In the genomic region with DNA sequence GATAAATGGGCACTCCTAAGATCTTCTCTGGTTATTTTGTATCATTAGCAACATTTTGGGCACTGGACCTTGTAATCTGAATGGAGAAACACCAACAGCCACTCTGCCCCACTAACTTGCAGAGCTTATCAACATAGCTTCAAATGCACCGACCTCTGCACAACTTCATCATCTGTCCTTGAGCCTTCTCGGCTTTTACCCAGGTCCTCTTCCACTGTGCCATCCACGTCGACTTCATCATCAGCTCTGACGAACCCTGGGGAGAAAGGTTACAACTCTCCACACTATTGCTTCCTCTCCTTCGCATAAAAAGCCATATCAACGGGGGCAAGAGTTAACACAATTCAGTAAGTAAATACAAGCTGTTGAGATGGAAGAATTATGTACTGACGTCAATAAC, we compare ENCODE assay signal across 8 mouse cellular contexts. TPM values are rescaled to one million over a fixed set of nuclear protein-coding genes. Genes with fewer than 3 reads are reported as not detected.
A peak's percentile ranks its signal among the peaks of the same experiment; 100 is the strongest.
DNase-seq lines count a peak whose midpoint lies in the region; ATAC-seq and TF ChIP-seq lines count a peak whose summit lies in the region.

No protein-coding gene starts in this region.

- no peaks in the 10 kb centered on the region for H3K27me3 ChIP-seq in forebrain, embryonic 11.5 days (ENCODE audit: control insufficient read depth, insufficient read depth, low read length)
- no peaks in the 10 kb centered on the region for H3K27me3 ChIP-seq in liver, embryonic 13.5 days

- peaks cover 28% of the 10 kb centered on the region for H3K4me1 ChIP-seq in forebrain, embryonic 11.5 days (replicated peaks; ENCODE audit: control insufficient read depth, insufficient read depth, low read length)
- peaks cover 69% of the 10 kb centered on the region for H3K4me1 ChIP-seq in liver, embryonic 13.5 days (replicated peaks)

- TF ChIP-seq CTCF in gastrocnemius, adult 2 months (IDR thresholded peaks at IDR 0.05), result no peak

- 11% methylated on average over 8 of the region's 8 CpGs for WGBS in forebrain, embryonic 11.5 days
- 3% methylated on average over 8 of the region's 8 CpGs for whole genome bisulfite sequencing in liver, embryonic 13.5 days (ENCODE audit: insufficient replicate concordance)

- H3K27ac ChIP-seq in gastrocnemius, adult 2 months, result peak overlapping the region; percentile 97
- H3K27ac ChIP-seq in forebrain, embryonic 11.5 days (ENCODE audit: low read depth, low read length), result no peak overlapping the region
- peak overlapping the region; percentile 83; the same call in 1 of the 2 replicates for H3K27ac ChIP-seq in liver, embryonic 13.5 days

- no peaks in the 10 kb centered on the region for H3K9me3 ChIP-seq in forebrain, embryonic 11.5 days (ENCODE audit: control insufficient read depth, low read length)
- no peaks in the 10 kb centered on the region for H3K9me3 ChIP-seq in liver, embryonic 13.5 days (replicated peaks)

- no peak for ATAC-seq in forebrain, embryonic 11.5 days (replicated peaks; ENCODE audit: low FRiP score)
- ATAC-seq in liver, embryonic 13.5 days (ENCODE audit: low read depth), result no peak
- no peak for ATAC-seq in megakaryocyte progenitor cell, adult 5-6 weeks (replicated peaks; ENCODE audit: poor library complexity)
- ATAC-seq in granulocyte monocyte progenitor cell, adult 5-6 weeks (replicated peaks; ENCODE audit: poor library complexity, severe bottlenecking), result no peak

- peak overlapping the region; percentile 97 for H3K4me2 ChIP-seq in forebrain, embryonic 11.5 days (ENCODE audit: low read depth, low read length, severe bottlenecking)
- peak overlapping the region; percentile 90 for H3K4me2 ChIP-seq in liver, embryonic 13.5 days

- peak overlapping the region; percentile 84 for H3K4me3 ChIP-seq in gastrocnemius, adult 2 months
- H3K4me3 ChIP-seq in forebrain, embryonic 11.5 days (ENCODE audit: low read depth, low read length), result peak overlapping the region; percentile 77
- peak overlapping the region; percentile 89 for H3K4me3 ChIP-seq in liver, embryonic 13.5 days (replicated peaks)

- peaks cover 16% of the 10 kb centered on the region for H3K36me3 ChIP-seq in forebrain, embryonic 11.5 days (ENCODE audit: control insufficient read depth, insufficient read depth, low read length)
- peaks cover 49% of the 10 kb centered on the region for H3K36me3 ChIP-seq in liver, embryonic 13.5 days

- intact Hi-C loops in gastrocnemius, adult 2 months (cut with DNase I), result loop anchor here (10.0 kb wide), 1 partner anchor 131 kb away; no protein-coding TSS in a partner anchor

- H3K9ac ChIP-seq in forebrain, embryonic 11.5 days (ENCODE audit: low read length), result peak overlapping the region; percentile 90
- peak overlapping the region; percentile 94 for H3K9ac ChIP-seq in liver, embryonic 13.5 days

- DNase-seq in gastrocnemius, adult 2 months, result no peak
- no peak for DNase-seq in gastrocnemius, adult 8-10 months (ENCODE audit: low spot score in 2 of 2)
- peak; percentile 28 for DNase-seq in CD4-positive helper T cell, adult 2 months (ENCODE audit: low read depth, low spot score)
- DNase-seq in forebrain, embryonic 11.5 days (ENCODE audit: low spot score), result no peak
- DNase-seq in liver, embryonic 13.5 days, result no peak
- no peak for DNase-seq in thymus, postnatal 36 days

RNA-seq across cellular contexts. Expression of a gene that starts 1.2 kb away (rescaled TPM):
- total RNA-seq in gastrocnemius, adult 2 months (2021), result 100 to 1,000 TPM; 108 to 149 TPM
- 100 to 1,000 TPM in 3 of 4 experiments, 10 to 100 TPM in 1; 97.1 to 109 (median 103) TPM for total RNA-seq in gastrocnemius, adult 8-10 months (2022)
- 429 and 475 TPM in 2 replicates for polyA plus RNA-seq in forebrain, embryonic 11.5 days (2014; fragmentation: Nextera tagmentation; extraction: Ambion mirVana)
- 327 and 424 TPM in 2 replicates for polyA plus RNA-seq in liver, embryonic 13.5 days (2015; fragmentation: Nextera tagmentation; extraction: Ambion mirVana)
- 925 and 968 TPM in 2 replicates for total RNA-seq in megakaryocyte progenitor cell, adult 5-6 weeks (2015)
- 1,272 and 1,450 TPM in 2 replicates for total RNA-seq in megakaryocyte progenitor cell, adult 5-6 weeks (2017)
- total RNA-seq in granulocyte monocyte progenitor cell, adult 5-6 weeks (2014; fragmentation: Nextera tagmentation), result 647 and 690 TPM in 2 replicates
- 1,472 and 1,643 TPM in 2 replicates for total RNA-seq in granulocyte monocyte progenitor cell, adult 5-6 weeks (2017)

RNA-seq across cellular contexts. Expression of a gene that starts 1.5 kb away (rescaled TPM):
- total RNA-seq in gastrocnemius, adult 2 months (2021), result 1 to 10 TPM; 2.3 to 2.5 TPM
- 1 to 10 TPM; 2.2 to 2.6 (median 2.3) TPM for total RNA-seq in gastrocnemius, adult 8-10 months (2022)
- 2.5 and 3.6 TPM in 2 replicates for polyA plus RNA-seq in forebrain, embryonic 11.5 days (2014; fragmentation: Nextera tagmentation; extraction: Ambion mirVana)
- polyA plus RNA-seq in liver, embryonic 13.5 days (2015; fragmentation: Nextera tagmentation; extraction: Ambion mirVana), result 0.28 and 0.69 TPM in 2 replicates
- total RNA-seq in megakaryocyte progenitor cell, adult 5-6 weeks (2015), result 1.7 and 2.4 TPM in 2 replicates
- total RNA-seq in megakaryocyte progenitor cell, adult 5-6 weeks (2017), result 1.5 and 1.6 TPM in 2 replicates
- 0.58 and 7.0 TPM in 2 replicates for total RNA-seq in granulocyte monocyte progenitor cell, adult 5-6 weeks (2014; fragmentation: Nextera tagmentation)
- 2.0 and 2.2 TPM in 2 replicates for total RNA-seq in granulocyte monocyte progenitor cell, adult 5-6 weeks (2017)

RNA-seq across cellular contexts. Expression of a gene that starts 59.6 kb away (rescaled TPM):
- total RNA-seq in gastrocnemius, adult 2 months (2021), result 10 to 100 TPM; 16.7 to 32.1 TPM
- 10 to 100 TPM; 20.1 to 25.2 (median 21.3) TPM for total RNA-seq in gastrocnemius, adult 8-10 months (2022)
- polyA plus RNA-seq in forebrain, embryonic 11.5 days (2014; fragmentation: Nextera tagmentation; extraction: Ambion mirVana), result not detected in 2 replicates
- not detected in 2 replicates for polyA plus RNA-seq in liver, embryonic 13.5 days (2015; fragmentation: Nextera tagmentation; extraction: Ambion mirVana)
- not detected in 2 replicates for total RNA-seq in megakaryocyte progenitor cell, adult 5-6 weeks (2015)
- 0.21 TPM in 1 of 2 replicates, not detected in the other for total RNA-seq in megakaryocyte progenitor cell, adult 5-6 weeks (2017)
- total RNA-seq in granulocyte monocyte progenitor cell, adult 5-6 weeks (2014; fragmentation: Nextera tagmentation), result not detected in 2 replicates
- not detected in 2 replicates for total RNA-seq in granulocyte monocyte progenitor cell, adult 5-6 weeks (2017)

Comparison
In these comparisons a context has a peak if more than half of its experiments do, and no peak if none do; other contexts are left out.
1. RNA of a gene that starts 1.2 kb away (total RNA-seq): 647 to 1,643 TPM in granulocyte monocyte progenitor cell, adult 5-6 weeks and 925 to 1,450 TPM in megakaryocyte progenitor cell, adult 5-6 weeks; 108 to 149 TPM in gastrocnemius, adult 2 months and 97.1 to 109 TPM in gastrocnemius, adult 8-10 months; every median in the first group is over 4 times any median in the second.
2. RNA of a gene that starts 59.6 kb away (total RNA-seq): 16.7 to 32.1 TPM in gastrocnemius, adult 2 months and 20.1 to 25.2 TPM in gastrocnemius, adult 8-10 months; 0.21 TPM in megakaryocyte progenitor cell, adult 5-6 weeks and not detected in granulocyte monocyte progenitor cell, adult 5-6 weeks; every median in the first group is over 10 times any median in the second.
3. Peak in every context shown above with its lines, with median percentiles within 50 percentile points of each other: H3K4me3 ChIP-seq.